Mouse (Mus musculus) stomach, postnatal 0 days (tissue): ENCODE data around the gene Fndc7.

Experiments used
- CTCF ChIP-seq: IDR thresholded peaks from 2 replicates; pipeline ENCODE4 v1.5.1; 2016; ENCODE audit warnings: antibody characterized with exemption, low read depth, mild to moderate bottlenecking, moderate library complexity
- EP300 ChIP-seq: optimal IDR thresholded peaks from 2 replicates; pipeline ENCODE3; 2016; ENCODE audit warnings: antibody characterized with exemption

DNA sequence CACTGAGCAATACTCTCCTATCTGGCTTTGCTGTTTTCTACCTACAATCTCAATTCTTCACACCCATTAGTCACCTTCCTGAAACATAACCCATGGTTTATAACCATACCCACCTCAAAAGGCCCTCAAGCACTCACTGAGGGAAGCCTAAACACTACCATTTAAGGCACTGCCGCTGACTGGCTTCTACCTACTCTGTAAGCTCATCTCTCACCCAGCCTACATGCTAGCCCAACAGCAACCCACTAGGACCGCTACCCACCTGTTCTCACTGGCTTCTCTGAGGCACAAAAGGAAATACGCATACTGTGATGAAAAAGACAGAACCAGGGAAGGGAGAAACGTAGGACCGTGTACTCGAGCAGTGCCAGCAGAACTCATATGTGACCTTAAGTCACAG lies 58.1 kb downstream of the Fndc7 start:
- TF ChIP-seq CTCF, result no peak
- no peak for TF ChIP-seq EP300
